Mouse (Mus musculus): ENCODE measurements around the gene Tdp1. TPM values are rescaled to one million over a fixed set of nuclear protein-coding genes. Genes with fewer than 3 reads are reported as not detected.

Gene Tdp1
- total RNA-seq, 1 experiment: 27.5 TPM

- TF ChIP-seq ZNF384 (IDR thresholded peaks at IDR 0.05; ENCODE audit: low read depth, low read length) (no peak), MAFK (IDR thresholded peaks at IDR 0.05; ENCODE audit: insufficient read depth, low read depth, low read length) (no peak), HCFC1 (IDR thresholded peaks at IDR 0.05; ENCODE audit: borderline replicate concordance, insufficient read depth, low read length) (no peak), CHD2 (IDR thresholded peaks at IDR 0.05; ENCODE audit: low read depth, low read length) (no peak), ZC3H11A (IDR thresholded peaks at IDR 0.05; ENCODE audit: borderline replicate concordance, low read depth, low read length) (no peak)
- no peak overlapping the region for H3K9ac ChIP-seq (ENCODE audit: insufficient read depth, low read depth, low read length, poor library complexity, severe bottlenecking)
- no peak overlapping the region for H3K4me3 ChIP-seq (ENCODE audit: insufficient read depth in 1 of 2, low read depth in 1 of 2, low read length in 2 of 2, poor library complexity in 1 of 2, severe bottlenecking in 1 of 2)
- H3K9me3 ChIP-seq (ENCODE audit: control insufficient read depth, insufficient read depth, low read depth, low read length): no peaks in the 10 kb centered on the region
- H3K4me1 ChIP-seq (ENCODE audit: control insufficient read depth in 2 of 2, insufficient read depth in 2 of 2, low read length in 2 of 2, poor library complexity in 1 of 2): no peaks in the 10 kb centered on the region
- no peak overlapping the region for H3K27ac ChIP-seq (ENCODE audit: insufficient read depth, low read depth, low read length, poor library complexity, severe bottlenecking)
- in situ Hi-C loops (cut with MboI; ENCODE audit: low sequenced_read_pairs in 2 of 2, unreplicated experiment in 2 of 2): no loop called here
- no peak for DNase-seq (ENCODE audit: low read depth, low spot score)
- no peaks in the 10 kb centered on the region for H3K36me3 ChIP-seq (ENCODE audit: control insufficient read depth, insufficient read depth, low read length, poor library complexity, severe bottlenecking)
Measured at GRCm38 (mm10) chr12:99959291-99959690, 75.0 kb downstream of the Tdp1 start.

GRCm38 (mm10) chr12:99959930-99960329 is 75.6 kb downstream of the Tdp1 start:
- H3K27ac ChIP-seq (ENCODE audit: insufficient read depth, low read depth, low read length, poor library complexity, severe bottlenecking): no peak overlapping the region
- H3K9me3 ChIP-seq (ENCODE audit: control insufficient read depth, insufficient read depth, low read depth, low read length): no peaks in the 10 kb centered on the region
- in situ Hi-C loops (cut with MboI; ENCODE audit: low sequenced_read_pairs in 2 of 2, unreplicated experiment in 2 of 2): no loop called here
- no peak overlapping the region for H3K4me3 ChIP-seq (ENCODE audit: insufficient read depth in 1 of 2, low read depth in 1 of 2, low read length in 2 of 2, poor library complexity in 1 of 2, severe bottlenecking in 1 of 2)
- no peak for DNase-seq (ENCODE audit: low read depth, low spot score)
- H3K9ac ChIP-seq (ENCODE audit: insufficient read depth, low read depth, low read length, poor library complexity, severe bottlenecking): no peak overlapping the region
- peaks cover 0 to 5% of the 10 kb centered on the region in 2 experiments; a peak in 1 of 4 replicates for H3K4me1 ChIP-seq (ENCODE audit: control insufficient read depth in 2 of 2, insufficient read depth in 2 of 2, low read length in 2 of 2, poor library complexity in 1 of 2)
- no peak for TF ChIP-seq HCFC1 (IDR thresholded peaks at IDR 0.05; ENCODE audit: borderline replicate concordance, insufficient read depth, low read length)
- H3K36me3 ChIP-seq (ENCODE audit: control insufficient read depth, insufficient read depth, low read length, poor library complexity, severe bottlenecking): no peaks in the 10 kb centered on the region

GRCm38 (mm10) chr12:99960675-99961074 is 76.4 kb downstream of the Tdp1 start:
- Histone ChIP-seq H3K36me3 (ENCODE audit: control insufficient read depth, insufficient read depth, low read length, poor library complexity, severe bottlenecking) (no peaks in the 10 kb centered on the region), H3K27ac (ENCODE audit: insufficient read depth, low read depth, low read length, poor library complexity, severe bottlenecking) (no peak overlapping the region), H3K4me1 (ENCODE audit: control insufficient read depth in 2 of 2, insufficient read depth in 2 of 2, low read length in 2 of 2, poor library complexity in 1 of 2) (peaks cover 0 to 8% of the 10 kb centered on the region in 2 experiments; a peak in 1 of 4 replicates), H3K9me3 (ENCODE audit: control insufficient read depth, insufficient read depth, low read depth, low read length) (no peaks in the 10 kb centered on the region), H3K4me3 (ENCODE audit: insufficient read depth in 1 of 2, low read depth in 1 of 2, low read length in 2 of 2, poor library complexity in 1 of 2, severe bottlenecking in 1 of 2) (no peak overlapping the region), H3K9ac (ENCODE audit: insufficient read depth, low read depth, low read length, poor library complexity, severe bottlenecking) (no peak overlapping the region)
- TF ChIP-seq ZNF384 (IDR thresholded peaks at IDR 0.05; ENCODE audit: low read depth, low read length) (no peak), ZC3H11A (IDR thresholded peaks at IDR 0.05; ENCODE audit: borderline replicate concordance, low read depth, low read length) (no peak), HCFC1 (IDR thresholded peaks at IDR 0.05; ENCODE audit: borderline replicate concordance, insufficient read depth, low read length) (no peak), MAFK (IDR thresholded peaks at IDR 0.05; ENCODE audit: insufficient read depth, low read depth, low read length) (no peak), CHD2 (IDR thresholded peaks at IDR 0.05; ENCODE audit: low read depth, low read length) (no peak)
- no peak for DNase-seq (ENCODE audit: low read depth, low spot score)
- in situ Hi-C loops (cut with MboI; ENCODE audit: low sequenced_read_pairs in 2 of 2, unreplicated experiment in 2 of 2): no loop called here

GRCm38 (mm10) chr12:99964301-99965202 is 80.2 kb downstream of the Tdp1 start, which contains the start of gene Kcnk13:
TSS of gene Kcnk13 (plus strand) at chr12:99964499.
- Histone ChIP-seq H3K36me3 (ENCODE audit: control insufficient read depth, insufficient read depth, low read length, poor library complexity, severe bottlenecking) (no peaks in the 10 kb centered on the region), H3K4me1 (ENCODE audit: control insufficient read depth in 2 of 2, insufficient read depth in 2 of 2, low read length in 2 of 2, poor library complexity in 1 of 2) (peaks cover 0 to 8% of the 10 kb centered on the region in 2 experiments; a peak in 1 of 4 replicates), H3K4me3 (ENCODE audit: insufficient read depth in 1 of 2, low read depth in 1 of 2, low read length in 2 of 2, poor library complexity in 1 of 2, severe bottlenecking in 1 of 2) (peak within 1 kb of the TSS; percentile 52 to 56; a peak in 3 of 4 replicates), H3K9ac (ENCODE audit: insufficient read depth, low read depth, low read length, poor library complexity, severe bottlenecking) (no peak within 1 kb of the TSS), H3K27ac (ENCODE audit: insufficient read depth, low read depth, low read length, poor library complexity, severe bottlenecking) (no peak within 1 kb of the TSS), H3K9me3 (ENCODE audit: control insufficient read depth, insufficient read depth, low read depth, low read length) (no peaks in the 10 kb centered on the region)
- DNase-seq (ENCODE audit: low read depth, low spot score): peak; percentile 78
- TF ChIP-seq ZNF384 (IDR thresholded peaks at IDR 0.05; ENCODE audit: low read depth, low read length): no peak
- TF ChIP-seq HCFC1 (IDR thresholded peaks at IDR 0.05; ENCODE audit: borderline replicate concordance, insufficient read depth, low read length): no peak
- no peak for TF ChIP-seq MAFK (IDR thresholded peaks at IDR 0.05; ENCODE audit: insufficient read depth, low read depth, low read length)
- TF ChIP-seq ZC3H11A (IDR thresholded peaks at IDR 0.05; ENCODE audit: borderline replicate concordance, low read depth, low read length): peak; percentile 30; the same call in 1 of the 2 replicates
- TF ChIP-seq CHD2 (IDR thresholded peaks at IDR 0.05; ENCODE audit: low read depth, low read length): no peak
- in situ Hi-C loops (cut with MboI; ENCODE audit: low sequenced_read_pairs in 2 of 2, unreplicated experiment in 2 of 2): no loop called here
